ENCODE assay signal across 11 mouse cellular contexts in the genomic region with DNA sequence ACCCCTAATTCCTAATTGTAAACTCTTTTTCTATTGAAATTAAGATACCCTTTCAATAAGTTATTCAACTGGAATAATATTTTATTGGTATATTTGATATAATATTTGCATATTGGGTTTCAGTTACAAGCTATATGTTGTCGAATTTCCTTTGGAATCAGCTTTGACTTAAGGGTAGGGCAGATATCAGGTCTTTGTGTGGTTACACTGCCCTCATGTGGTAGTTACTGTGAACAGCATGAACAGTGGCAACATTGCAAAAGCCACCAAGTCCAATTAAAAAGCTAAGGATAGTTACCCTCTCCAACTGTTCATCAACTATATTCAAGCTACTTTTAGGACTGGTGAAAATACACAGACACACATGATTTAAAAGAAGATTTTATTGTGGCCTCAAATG. TPM values are rescaled to one million over a fixed set of nuclear protein-coding genes. Genes with fewer than 3 reads are reported as not detected.
A peak's percentile ranks its signal among the peaks of the same experiment; 100 is the strongest.
DNase-seq lines count a peak whose midpoint lies in the region; ATAC-seq and TF ChIP-seq lines count a peak whose summit lies in the region.
"Had no signal": no experiment of that assay in that cellular context is flagged by ENCODE, and none has a peak within 500 bp of the region (broad histone marks: within the 10 kb centered on the region; RNA-seq: fewer than 3 reads in every experiment).

No protein-coding gene starts in this region.

- no peak overlapping the region for H3K27ac ChIP-seq in gastrocnemius, adult 2 months
- no peak overlapping the region for H3K27ac ChIP-seq in neural tube, embryonic 14.5 days (ENCODE audit: low read depth, low read length)
- no peak overlapping the region for H3K27ac ChIP-seq in embryonic facial prominence, embryonic 14.5 days (replicated peaks; ENCODE audit: low read depth, low read length)

- intact Hi-C loops in gastrocnemius, adult 2 months (cut with DNase I): no loop called here

- no peak overlapping the region for H3K4me2 ChIP-seq in neural tube, embryonic 14.5 days (ENCODE audit: low read depth, low read length)
- no peak overlapping the region for H3K4me2 ChIP-seq in embryonic facial prominence, embryonic 14.5 days (ENCODE audit: low read depth, low read length)

- ATAC-seq in neural tube, embryonic 14.5 days (ENCODE audit: low read depth): peak; percentile 61; the same call in 1 of the 2 replicates
- ATAC-seq in embryonic facial prominence, embryonic 14.5 days (ENCODE audit: low read depth): no peak

- H3K9me3 ChIP-seq in neural tube, embryonic 14.5 days (ENCODE audit: control insufficient read depth, low read length): no peaks in the 10 kb centered on the region
- no peaks in the 10 kb centered on the region for H3K9me3 ChIP-seq in embryonic facial prominence, embryonic 14.5 days (ENCODE audit: control insufficient read depth, low read length)

- peak; percentile 56 for TF ChIP-seq CTCF in gastrocnemius, adult 2 months (IDR thresholded peaks at IDR 0.05)

- 67% methylated on average over 1 of the region's 1 CpGs for WGBS in neural tube, embryonic 14.5 days
- 26% methylated on average over 1 of the region's 1 CpGs for WGBS in embryonic facial prominence, embryonic 14.5 days

- H3K27me3 ChIP-seq in neural tube, embryonic 14.5 days (ENCODE audit: control insufficient read depth, insufficient read depth, low read length): no peaks in the 10 kb centered on the region
- no peaks in the 10 kb centered on the region for H3K27me3 ChIP-seq in embryonic facial prominence, embryonic 14.5 days (replicated peaks; ENCODE audit: control insufficient read depth, insufficient read depth, low read length)
- H3K27me3 ChIP-seq: megakaryocyte, embryonic 14.5 days had no signal

- no peak for DNase-seq in gastrocnemius, adult 2 months
- no peak for DNase-seq in gastrocnemius, adult 8-10 months (ENCODE audit: low spot score in 2 of 2)
- DNase-seq in neural tube, embryonic 10.5 days (ENCODE audit: extremely low spot score, low spot score): no peak
- peak; percentile 24 for DNase-seq in embryonic facial prominence, embryonic 14.5 days (ENCODE audit: low spot score)
- peak; percentile 7 for DNase-seq in mesoderm, embryonic 11.5 days (ENCODE audit: low read depth, low spot score)
- DNase-seq in urinary bladder, postnatal 36 days (ENCODE audit: low spot score in 2 of 2): no peak
- no peak for DNase-seq in spleen, adult 18-20 months

- H3K4me3 ChIP-seq in gastrocnemius, adult 2 months: no peak overlapping the region
- H3K4me3 ChIP-seq in neural tube, embryonic 14.5 days (ENCODE audit: low read depth, low read length): no peak overlapping the region
- no peak overlapping the region for H3K4me3 ChIP-seq in embryonic facial prominence, embryonic 14.5 days (ENCODE audit: low read depth, low read length)
- H3K4me3 ChIP-seq: megakaryocyte, embryonic 14.5 days had no signal

- no peaks in the 10 kb centered on the region for H3K4me1 ChIP-seq in neural tube, embryonic 14.5 days (ENCODE audit: control insufficient read depth, insufficient read depth, low read length)
- H3K4me1 ChIP-seq in embryonic facial prominence, embryonic 14.5 days (ENCODE audit: control insufficient read depth, insufficient read depth, low read length): no peaks in the 10 kb centered on the region
- H3K4me1 ChIP-seq: megakaryocyte, embryonic 14.5 days had no signal

- no peaks in the 10 kb centered on the region for H3K36me3 ChIP-seq in neural tube, embryonic 14.5 days (ENCODE audit: control insufficient read depth, insufficient read depth, low read length)
- no peaks in the 10 kb centered on the region for H3K36me3 ChIP-seq in embryonic facial prominence, embryonic 14.5 days (ENCODE audit: control insufficient read depth, insufficient read depth, low read length)

- H3K9ac ChIP-seq in neural tube, embryonic 14.5 days (replicated peaks; ENCODE audit: low read depth, low read length): no peak overlapping the region
- no peak overlapping the region for H3K9ac ChIP-seq in embryonic facial prominence, embryonic 14.5 days (ENCODE audit: low read depth, low read length)

RNA-seq across cellular contexts. Expression of gene Pdc, which starts 11.6 kb away (rescaled TPM):
- under 1 TPM in 1 of 2 experiments, not detected in 1; 0.20 TPM for total RNA-seq in gastrocnemius, adult 2 months (2021)
- total RNA-seq in gastrocnemius, adult 8-10 months (2022): not detected
- not detected in 2 replicates for polyA plus RNA-seq in neural tube, embryonic 14.5 days (2014; fragmentation: Nextera tagmentation; extraction: Ambion mirVana)
- not detected in 2 replicates for polyA plus RNA-seq in embryonic facial prominence, embryonic 14.5 days (2014; fragmentation: Nextera tagmentation; extraction: Ambion mirVana)
- total RNA-seq: adrenal gland, adult 18-20 months; heart, postnatal 14 days had no signal

Comparison
In these comparisons a context has a peak if more than half of its experiments do, and no peak if none do; other contexts are left out.
1. DNase-seq: peak in embryonic facial prominence, embryonic 14.5 days (single experiment) and mesoderm, embryonic 11.5 days (single experiment); none in gastrocnemius, adult 2 months (single experiment), gastrocnemius, adult 8-10 months (0 of 2), neural tube, embryonic 10.5 days (single experiment), urinary bladder, postnatal 36 days (0 of 2) and spleen, adult 18-20 months (0 of 2).